Mouse (Mus musculus): ENCODE measurements around the gene Supt4a.

The Supt4a gene

DNA sequence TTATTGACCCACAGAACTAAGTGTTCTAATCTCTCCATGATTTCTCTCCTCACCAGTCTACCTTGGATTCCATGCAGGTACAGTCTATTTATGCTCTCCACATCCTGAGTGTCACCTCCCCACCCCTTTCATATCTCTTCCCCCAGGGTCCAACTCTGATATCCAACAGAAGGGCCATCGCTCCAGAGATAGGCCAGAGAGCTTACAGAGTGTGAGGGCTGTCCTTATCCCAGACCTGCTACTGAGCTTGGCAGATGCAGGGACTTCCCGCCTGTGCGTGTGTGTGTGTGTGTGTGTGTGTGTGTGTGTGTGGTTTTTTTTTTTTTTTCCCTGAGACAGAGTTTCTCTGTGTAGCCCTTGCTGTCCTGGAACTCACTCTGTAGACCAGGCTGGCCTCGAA lies 31.4 kb downstream of the Supt4a start:
- no peak for DNase-seq (ENCODE audit: low spot score)

DNA sequence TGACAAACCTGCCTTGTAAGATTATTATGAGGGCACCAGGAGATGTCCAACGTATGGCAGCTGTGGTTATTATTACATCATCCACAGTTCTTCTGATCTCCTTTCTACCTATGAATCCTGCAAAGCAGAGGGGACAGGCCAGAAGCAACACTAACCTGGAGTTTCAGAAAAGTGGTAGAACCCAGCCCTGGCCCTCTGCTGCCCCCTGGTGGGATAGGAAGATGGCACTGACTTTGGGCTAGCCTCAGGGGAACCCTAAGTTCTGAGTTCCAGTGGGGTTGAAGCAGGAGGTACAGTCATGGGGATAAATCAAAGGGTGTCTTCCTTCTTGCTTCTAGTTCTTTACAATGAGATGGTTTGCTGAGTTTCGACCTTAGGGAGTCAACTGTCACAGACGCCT lies 33.6 kb downstream of the Supt4a start:
- no peak for DNase-seq (ENCODE audit: low spot score)

DNA sequence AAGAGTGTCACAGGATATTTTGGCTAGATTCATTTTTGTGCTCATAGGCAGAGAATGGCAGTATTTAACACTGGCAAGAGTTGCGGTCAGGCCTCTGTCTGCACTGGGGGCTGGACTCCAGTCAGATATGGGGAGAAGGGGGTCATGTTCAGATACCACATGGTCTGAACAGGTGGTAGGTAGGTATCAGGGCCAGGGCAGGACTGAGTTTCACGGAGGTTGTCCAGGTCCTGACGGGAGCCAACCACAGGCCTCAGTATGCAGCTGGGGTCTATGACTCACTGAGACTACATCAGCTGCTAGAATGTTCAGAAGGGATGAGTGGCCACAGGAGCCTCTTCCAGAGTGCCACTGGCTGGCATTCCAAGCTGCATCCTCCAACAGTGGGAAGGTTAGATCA lies 35.0 kb downstream of the Supt4a start:
- no peak for DNase-seq (ENCODE audit: low spot score)

DNA sequence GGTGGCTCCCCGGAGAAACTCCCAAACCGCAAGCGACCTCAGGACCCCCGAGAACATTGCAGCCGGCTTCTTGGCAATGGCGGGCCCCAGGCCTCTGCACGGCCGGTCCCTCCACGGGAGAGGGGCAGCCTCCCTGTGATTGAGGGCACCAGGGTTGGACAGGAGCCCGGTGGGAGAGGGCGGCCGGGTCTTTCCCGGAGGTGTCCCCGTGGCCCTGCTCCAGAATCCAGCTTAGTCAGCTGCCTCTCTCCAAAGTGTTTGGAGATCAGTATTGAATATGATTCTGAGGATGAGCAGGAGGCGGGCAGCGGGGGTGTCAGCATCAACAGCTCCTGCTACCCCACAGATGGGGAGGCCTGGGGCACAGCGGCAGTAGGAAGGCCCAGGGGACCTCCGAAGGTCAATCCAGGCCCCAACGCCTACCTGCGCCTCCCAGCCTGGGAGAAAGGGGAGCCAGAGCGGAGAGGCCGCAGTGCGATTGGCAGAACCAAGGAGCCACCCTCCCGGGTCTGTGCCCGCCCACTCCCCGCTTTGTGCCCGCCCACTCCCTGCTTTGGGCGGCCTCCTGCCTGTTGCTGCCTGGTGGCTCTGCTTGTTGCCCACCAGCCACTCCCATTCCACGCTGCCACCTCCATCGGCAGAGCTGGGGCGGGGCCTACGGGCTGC lies 40.9 kb downstream of the Supt4a start:
- no peak for DNase-seq (ENCODE audit: low spot score)

DNA sequence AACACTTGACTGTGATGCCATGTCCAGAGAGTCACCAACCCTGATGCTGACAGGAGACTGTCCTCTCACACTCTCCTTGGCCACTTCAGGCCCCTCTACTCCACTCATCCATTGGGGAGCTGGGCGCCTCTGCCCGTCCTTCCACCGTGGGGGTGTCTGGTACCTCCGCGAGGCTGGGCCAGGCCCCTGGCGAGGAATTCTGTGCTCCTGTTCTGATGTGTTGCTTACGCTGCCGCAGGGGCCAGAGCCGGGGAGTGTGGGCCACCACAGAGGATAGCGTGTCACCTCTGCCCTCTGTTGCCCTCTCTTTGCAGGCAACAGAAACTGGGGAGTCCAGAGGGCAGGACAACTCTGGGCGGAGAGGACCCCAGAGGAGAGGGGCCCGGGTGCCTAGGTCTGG lies 41.6 kb downstream of the Supt4a start:
- no peak for DNase-seq (ENCODE audit: low spot score)

DNA sequence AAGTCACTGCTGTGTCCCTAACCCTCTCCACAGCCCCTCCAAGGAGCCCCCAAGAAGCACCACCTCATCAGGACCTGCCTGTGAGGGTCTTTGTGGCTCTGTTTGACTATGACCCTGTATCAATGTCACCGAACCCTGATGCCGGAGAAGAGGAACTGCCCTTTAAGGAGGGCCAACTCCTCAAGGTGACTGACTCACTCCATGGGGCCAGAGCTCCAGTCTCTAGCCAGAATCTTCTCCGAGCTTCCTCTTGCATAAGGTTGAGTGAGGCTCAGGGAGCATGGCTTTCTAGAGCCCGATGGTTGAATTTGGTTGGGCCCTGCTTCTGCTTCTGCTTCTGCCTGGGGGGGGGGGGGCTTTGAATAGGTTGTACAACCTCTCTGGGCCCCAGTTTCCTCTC lies 42.0 kb downstream of the Supt4a start:
- DNase-seq (ENCODE audit: low spot score), result no peak

DNA sequence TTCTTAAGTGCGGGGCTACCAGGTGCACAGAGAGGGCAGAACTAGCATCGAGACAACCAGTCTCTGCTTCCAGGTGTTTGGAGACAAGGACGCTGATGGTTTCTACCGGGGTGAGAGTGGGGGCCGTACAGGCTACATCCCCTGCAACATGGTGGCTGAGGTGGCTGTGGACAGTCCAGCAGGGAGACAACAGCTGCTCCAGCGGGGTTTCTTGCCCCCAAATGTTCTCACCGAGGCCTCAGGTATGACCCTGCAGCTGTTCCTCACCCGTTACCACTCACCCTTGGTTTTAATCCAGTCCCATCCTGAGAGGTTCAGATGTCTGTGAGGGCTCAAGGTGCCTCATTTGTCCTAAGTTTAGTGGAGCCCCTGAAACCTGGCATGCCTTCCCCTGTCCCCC lies 42.8 kb downstream of the Supt4a start:
- DNase-seq (ENCODE audit: low spot score), result no peak

DNA sequence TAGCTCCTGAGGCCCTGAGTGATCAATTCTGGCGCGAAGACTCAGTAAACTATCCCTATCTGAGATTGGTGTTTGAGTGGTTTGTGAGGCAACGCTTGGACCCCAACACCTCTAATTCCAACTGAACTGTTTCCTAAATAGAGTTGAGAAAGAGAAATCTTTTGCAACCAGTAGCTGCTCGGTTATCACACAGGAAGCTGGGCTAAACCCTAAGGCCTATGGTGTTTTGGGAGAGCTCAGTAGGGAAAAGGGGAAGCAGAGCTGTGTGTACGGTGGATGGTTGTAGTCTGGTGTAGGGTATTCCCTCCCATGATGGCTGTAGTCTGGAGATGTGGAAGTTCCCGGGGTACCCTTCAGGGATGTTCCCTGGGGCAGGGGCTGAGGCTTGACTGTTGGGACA lies 52.7 kb downstream of the Supt4a start:
- no peak for DNase-seq (ENCODE audit: low spot score)

Data from layer of hippocampus, adult 9-10 months (tissue).